Mouse (Mus musculus): Measurements from ENCODE around the gene Fam118a. TPM values are rescaled to one million over a fixed set of nuclear protein-coding genes. Genes with fewer than 3 reads are reported as not detected.

Gene Fam118a
- 4.4 and 5.9 TPM in 2 replicates for polyA plus RNA-seq (2012; rRNA removed)

GRCm38 (mm10) chr15:85028648-85029047 is at the start of gene Fam118a:
Gene Fam118a (plus strand): TSS chr15:85028948.

DNA sequence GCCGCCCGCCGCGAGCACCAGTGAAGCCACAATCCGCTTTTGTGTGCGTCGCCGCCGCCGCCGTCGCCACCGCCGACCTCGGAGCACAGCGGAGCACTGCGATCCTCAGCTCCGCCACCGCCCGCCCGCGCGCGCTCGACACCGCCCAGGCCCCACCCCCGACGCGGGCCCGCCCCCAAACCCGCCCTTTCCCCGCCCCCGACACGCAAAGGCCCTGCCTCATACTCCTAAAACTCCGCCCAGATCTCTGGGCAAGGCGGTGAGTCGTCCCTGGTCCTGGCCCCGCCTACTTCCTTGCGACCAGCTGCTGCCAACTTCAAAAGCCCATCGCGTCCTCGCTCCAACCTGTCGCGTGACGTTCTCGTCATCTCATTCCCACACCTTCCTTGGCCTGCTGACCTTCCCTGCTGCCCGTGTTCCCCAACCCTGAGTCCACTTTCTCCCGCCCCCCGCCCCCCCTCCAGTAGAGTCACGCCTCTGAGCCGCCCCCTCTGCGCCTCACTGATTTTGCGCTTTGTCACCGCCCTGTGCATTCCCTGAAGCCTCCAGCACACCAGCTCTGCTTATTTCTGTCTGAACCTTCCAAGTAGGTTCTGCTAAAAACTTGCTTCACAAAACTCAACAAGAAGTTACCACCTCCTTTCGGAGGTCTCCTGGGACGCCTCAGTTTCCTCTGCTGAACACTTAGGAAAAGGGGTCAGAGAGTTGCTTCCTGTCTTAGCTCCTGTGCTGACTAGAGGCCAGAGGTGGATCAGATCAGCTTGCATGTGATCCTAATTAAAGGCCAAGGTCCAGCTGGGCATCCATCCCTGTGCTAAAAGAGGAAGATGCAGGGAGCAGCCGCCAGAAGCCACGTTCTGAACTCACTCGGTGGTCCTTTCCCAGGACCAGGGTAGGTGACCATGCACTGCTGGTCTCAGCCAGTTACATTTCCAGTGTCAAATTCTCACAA is 40.6 kb upstream of the Fam118a start, which contains the start of gene 5031439G07Rik:
5031439G07Rik (minus strand) TSS at position 678 of the 952 bp plus-strand sequence.

GRCm38 (mm10) chr15:85016951-85017664 is 11.6 kb upstream of the Fam118a start, which contains the start of gene Upk3a:
Gene Upk3a (plus strand): TSS chr15:85017141.

Other genes starting within 250 kb of the Fam118a start
- 16.1 and 20.4 TPM in 2 replicates for gene Phf21b, start 172.9 kb upstream of the Fam118a start, polyA plus RNA-seq (2012; rRNA removed)
- 0.12 and 0.13 TPM in 2 replicates for gene Gm29666, start 108.9 kb upstream of the Fam118a start, polyA plus RNA-seq (2012; rRNA removed)
- 6.2 and 6.8 TPM in 2 replicates for gene Nup50, start 105.5 kb upstream of the Fam118a start, polyA plus RNA-seq (2012; rRNA removed)
- gene 5031439G07Rik, start 40.4 kb upstream of the Fam118a start, polyA plus RNA-seq (2012; rRNA removed) = 12.4 and 15.3 TPM in 2 replicates
- gene Upk3a, start 11.8 kb upstream of the Fam118a start, polyA plus RNA-seq (2012; rRNA removed) = 0.24 TPM in 1 of 2 replicates, not detected in the other
- not detected in 2 replicates for gene Smc1b, start 103.0 kb downstream of the Fam118a start, polyA plus RNA-seq (2012; rRNA removed)
- gene Ribc2, start 103.1 kb downstream of the Fam118a start, polyA plus RNA-seq (2012; rRNA removed) = not detected in 2 replicates
- 202 and 230 TPM in 2 replicates for gene Fbln1, start 177.0 kb downstream of the Fam118a start, polyA plus RNA-seq (2012; rRNA removed)

Data from colon, adult 2 months (tissue).